Mouse (Mus musculus): Measurements from ENCODE around the gene Cp. TPM values are rescaled to one million over a fixed set of nuclear protein-coding genes. Genes with fewer than 3 reads are reported as not detected.
"Not testable (repeated sequence)": the region's sequence is repeated elsewhere in the genome, so short reads cannot be mapped to it uniquely, and the experiment has no call there.

Gene Cp
- total and polyA plus RNA-seq, 3 experiments = 0.28 to 4.8 (median 0.33) TPM

DNA sequence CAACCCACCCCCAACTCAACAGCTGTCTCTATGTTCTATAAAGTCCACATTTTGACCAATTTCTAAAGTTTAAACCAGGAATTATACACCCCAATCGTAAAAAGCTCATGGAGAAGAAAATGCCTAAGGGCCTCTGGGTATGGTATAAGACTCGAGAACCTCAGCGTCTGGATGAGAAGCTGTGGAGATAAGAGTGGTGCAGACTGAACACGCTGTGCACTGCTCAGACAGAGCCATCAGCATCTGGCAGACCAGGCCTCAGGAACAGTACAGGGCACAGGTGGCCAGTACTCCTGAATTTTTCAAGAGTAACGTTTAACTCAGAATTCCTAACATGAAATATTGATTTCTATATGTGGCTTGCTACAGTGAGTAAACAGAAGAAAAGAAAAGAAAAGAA is 50.9 kb downstream of the Cp start:
- H3K4me1 ChIP-seq (ENCODE audit: control insufficient read depth in 1 of 2, insufficient read depth in 2 of 2) = peaks cover 0 to 3% of the 10 kb centered on the region in 2 experiments; a peak in 1 of 4 replicates
- H3K36me3 ChIP-seq (replicated peaks in 1 of 2; ENCODE audit: control insufficient read depth in 1 of 2, insufficient read depth in 1 of 2, low read length in 1 of 2) = peaks cover 39 to 67% of the 10 kb centered on the region in 2 experiments
- no peaks in the 10 kb centered on the region for H3K27me3 ChIP-seq (replicated peaks)
- no peak overlapping the region for H3K27ac ChIP-seq (ENCODE audit: insufficient read depth, low read depth)
- no peak for TF ChIP-seq MAFK (IDR thresholded peaks at IDR 0.05; ENCODE audit: insufficient replicate concordance, low read length)
- TF ChIP-seq MYC (IDR thresholded peaks at IDR 0.05; ENCODE audit: low read depth, low read length) = no peak
- TF ChIP-seq MAZ (IDR thresholded peaks at IDR 0.05; ENCODE audit: low read depth, low read length) = no peak
- TF ChIP-seq PAX5 (IDR thresholded peaks at IDR 0.05; ENCODE audit: low read length) = no peak
- TF ChIP-seq NELFE (IDR thresholded peaks at IDR 0.05; ENCODE audit: low read depth, low read length) = no peak
- H3K79me2 ChIP-seq (replicated peaks; ENCODE audit: control insufficient read depth, extremely low read depth, insufficient read depth, poor library complexity, severe bottlenecking) = no peaks in the 10 kb centered on the region
- no peak for DNase-seq (ENCODE audit: extremely low read depth)
- H3K4me3 ChIP-seq (replicated peaks in 1 of 3; ENCODE audit: low read depth in 2 of 3, low read length in 2 of 3, poor library complexity in 1 of 3) = no peak overlapping the region
- H3K9ac ChIP-seq (ENCODE audit: insufficient read depth, low read depth) = no peak overlapping the region
- no peak overlapping the region for H3K4me2 ChIP-seq (ENCODE audit: insufficient read depth, low read depth, poor library complexity, severe bottlenecking)
- in situ Hi-C loops (cut with MboI; ENCODE audit: low pct_ligation_motif_present, low pct_unique_long_range_greater_than_20kb, low sequenced_read_pairs) = no loop called here
- dilution Hi-C loops (cut with MboI; ENCODE audit: extremely low pct_ligation_motif_present, extremely low pct_unique_long_range_greater_than_20kb, low sequenced_read_pairs) = no loop called here
- H3K9me3 ChIP-seq (replicated peaks; ENCODE audit: low read length) = no peaks in the 10 kb centered on the region

DNA sequence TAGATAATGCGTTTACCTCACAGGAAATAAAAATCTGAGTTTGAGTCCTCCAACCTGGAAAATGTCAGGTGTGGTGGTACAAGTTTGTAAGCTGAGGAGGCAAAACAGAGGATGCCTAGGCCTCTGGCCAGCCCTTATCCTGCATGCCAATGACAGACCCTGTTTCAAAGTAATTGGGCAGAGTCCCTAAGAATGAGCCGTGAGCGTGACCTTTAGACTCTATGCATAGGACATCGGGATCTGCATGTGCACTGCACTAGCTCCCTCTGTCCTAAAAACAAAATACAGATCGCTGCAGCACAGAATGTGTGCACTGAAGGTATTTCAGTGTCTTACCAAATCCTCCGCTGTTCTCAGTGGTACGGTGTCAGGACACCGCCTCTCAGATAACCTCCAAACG is 53.6 kb downstream of the Cp start:
- no peak overlapping the region for H3K9ac ChIP-seq (ENCODE audit: insufficient read depth, low read depth)
- dilution Hi-C loops (cut with MboI; ENCODE audit: extremely low pct_ligation_motif_present, extremely low pct_unique_long_range_greater_than_20kb, low sequenced_read_pairs) = no loop called here

DNA sequence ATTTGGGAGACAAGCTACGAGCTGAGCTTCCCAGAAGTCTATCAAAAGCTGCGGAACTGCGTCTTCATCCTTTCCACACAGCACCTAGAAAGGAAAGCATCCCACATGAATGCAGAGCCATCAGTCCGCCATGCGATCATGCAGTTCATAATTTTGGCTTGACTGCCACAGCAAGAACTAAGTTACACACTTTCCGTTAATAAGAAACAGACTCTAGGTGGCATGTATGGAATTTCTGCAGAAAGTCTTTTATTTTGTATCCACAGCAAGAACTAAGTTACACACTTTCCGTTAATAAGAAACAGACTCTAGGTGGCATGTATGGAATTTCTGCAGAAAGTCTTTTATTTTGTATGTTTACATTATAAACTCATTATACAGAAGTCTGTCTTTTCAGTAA is 54.1 kb downstream of the Cp start:
- H3K9me3 ChIP-seq (replicated peaks; ENCODE audit: low read length); H3K4me2 ChIP-seq (ENCODE audit: insufficient read depth, low read depth, poor library complexity, severe bottlenecking); H3K27ac ChIP-seq (ENCODE audit: insufficient read depth, low read depth); H3K9ac ChIP-seq (ENCODE audit: insufficient read depth, low read depth); H3K27me3 ChIP-seq (replicated peaks); H3K79me2 ChIP-seq (replicated peaks; ENCODE audit: control insufficient read depth, extremely low read depth, insufficient read depth, poor library complexity, severe bottlenecking); dilution Hi-C loops (cut with MboI; ENCODE audit: extremely low pct_ligation_motif_present, extremely low pct_unique_long_range_greater_than_20kb, low sequenced_read_pairs); in situ Hi-C loops (cut with MboI; ENCODE audit: low pct_ligation_motif_present, low pct_unique_long_range_greater_than_20kb, low sequenced_read_pairs); DNase-seq (ENCODE audit: extremely low read depth); H3K4me3 ChIP-seq (replicated peaks in 1 of 3; ENCODE audit: low read depth in 2 of 3, low read length in 2 of 3, poor library complexity in 1 of 3); H3K4me1 ChIP-seq (ENCODE audit: control insufficient read depth in 1 of 2, insufficient read depth in 2 of 2): not testable (repeated sequence)
- H3K36me3 ChIP-seq (replicated peaks in 1 of 2; ENCODE audit: control insufficient read depth in 1 of 2, insufficient read depth in 1 of 2, low read length in 1 of 2) = peaks cover 38 to 73% of the 10 kb centered on the region in 2 experiments

More for the DNA sequence above, 53.6 kb downstream of the Cp start:
- no peak for TF ChIP-seq HCFC1 (IDR thresholded peaks at IDR 0.05; ENCODE audit: low read depth, low read length)
- TF ChIP-seq JUN (IDR thresholded peaks at IDR 0.05; ENCODE audit: insufficient read depth, low read depth, low read length) = no peak
- no peak for TF ChIP-seq MYC (IDR thresholded peaks at IDR 0.05; ENCODE audit: low read depth, low read length)
- TF ChIP-seq MAZ (IDR thresholded peaks at IDR 0.05; ENCODE audit: low read depth, low read length) = no peak
- TF ChIP-seq CHD1 (IDR thresholded peaks at IDR 0.05; ENCODE audit: low read depth, low read length) = no peak
- TF ChIP-seq MAFK (IDR thresholded peaks at IDR 0.05; ENCODE audit: insufficient replicate concordance, low read length) = no peak
- TF ChIP-seq PAX5 (IDR thresholded peaks at IDR 0.05; ENCODE audit: low read length) = no peak
- TF ChIP-seq MXI1 (IDR thresholded peaks at IDR 0.05; ENCODE audit: low read depth, low read length) = no peak
- TF ChIP-seq ZMIZ1 (IDR thresholded peaks at IDR 0.05; ENCODE audit: low read depth, low read length) = no peak
- no peak for TF ChIP-seq MAX (IDR thresholded peaks at IDR 0.05; ENCODE audit: low read length)
- TF ChIP-seq SIN3A (IDR thresholded peaks at IDR 0.05; ENCODE audit: low read length) = no peak
- TF ChIP-seq RAD21 (IDR thresholded peaks at IDR 0.05; ENCODE audit: low read depth, low read length) = no peak
- no peak for TF ChIP-seq KAT2A (IDR thresholded peaks at IDR 0.05; ENCODE audit: insufficient replicate concordance, low read length)
- TF ChIP-seq POLR2A (IDR thresholded peaks at IDR 0.05; ENCODE audit: low read depth, low read length) = no peak
- no peak for TF ChIP-seq SMC3 (IDR thresholded peaks at IDR 0.05; ENCODE audit: low read depth, low read length)
- TF ChIP-seq CTCF (conservative IDR thresholded peaks at IDR 0.05 in 1 of 2, IDR thresholded peaks at IDR 0.05 in 1 of 2; ENCODE audit: low read depth in 2 of 2, low read length in 2 of 2) = no peak
- H3K4me3 ChIP-seq (replicated peaks in 1 of 3; ENCODE audit: low read depth in 2 of 3, low read length in 2 of 3, poor library complexity in 1 of 3) = no peak overlapping the region
- H3K27ac ChIP-seq (ENCODE audit: insufficient read depth, low read depth) = no peak overlapping the region
- DNase-seq (ENCODE audit: extremely low read depth) = no peak
- no peaks in the 10 kb centered on the region for H3K79me2 ChIP-seq (replicated peaks; ENCODE audit: control insufficient read depth, extremely low read depth, insufficient read depth, poor library complexity, severe bottlenecking)
- peaks cover 0 to 3% of the 10 kb centered on the region in 2 experiments; a peak in 1 of 4 replicates for H3K4me1 ChIP-seq (ENCODE audit: control insufficient read depth in 1 of 2, insufficient read depth in 2 of 2)
- H3K4me2 ChIP-seq (ENCODE audit: insufficient read depth, low read depth, poor library complexity, severe bottlenecking) = no peak overlapping the region
- no peaks in the 10 kb centered on the region for H3K9me3 ChIP-seq (replicated peaks; ENCODE audit: low read length)
- peaks cover 34 to 69% of the 10 kb centered on the region in 2 experiments for H3K36me3 ChIP-seq (replicated peaks in 1 of 2; ENCODE audit: control insufficient read depth in 1 of 2, insufficient read depth in 1 of 2, low read length in 1 of 2)
- in situ Hi-C loops (cut with MboI; ENCODE audit: low pct_ligation_motif_present, low pct_unique_long_range_greater_than_20kb, low sequenced_read_pairs) = no loop called here
- H3K27me3 ChIP-seq (replicated peaks) = no peaks in the 10 kb centered on the region
